Mouse (Mus musculus) forebrain, embryonic 13.5 days (tissue): ENCODE measurements around the gene Srpk2. TPM values are rescaled to one million over a fixed set of nuclear protein-coding genes. Genes with fewer than 3 reads are reported as not detected.
"Not testable (repeated sequence)": the region's sequence is repeated elsewhere in the genome, so short reads cannot be mapped to it uniquely, and the experiment has no call there.

ENCODE experiments used
- ATAC-seq: fragments of 200-750 bp; cut with Nextera tagmentation; 2 replicates; pipeline ENCODE4 v1.8.0; 2017
- H3K27ac ChIP-seq: fragments of 300-500 bp; sonication (generic); 2 replicates; pipeline ENCODE4 v1.5.1; 2015; ENCODE audit warnings: inconsistent platforms, mild to moderate bottlenecking, moderate library complexity
- H3K27me3 ChIP-seq: fragments of 300-500 bp; sonication (generic); 2 replicates; pipeline ENCODE4 v1.6.1; 2015; ENCODE audit warnings: mild to moderate bottlenecking, inconsistent platforms
- H3K36me3 ChIP-seq: fragments of 300-500 bp; sonication (generic); 2 replicates; pipeline ENCODE4 v1.6.1; 2015; ENCODE audit warnings: mild to moderate bottlenecking, inconsistent platforms; ENCODE audit not compliant: poor library complexity, severe bottlenecking
- H3K4me1 ChIP-seq: fragments of 300-500 bp; sonication (generic); 2 replicates; pipeline ENCODE4 v1.6.1; 2015; ENCODE audit warnings: inconsistent platforms
- H3K4me2 ChIP-seq: fragments of 300-500 bp; sonication (generic); 2 replicates; pipeline ENCODE4 v1.6.1; 2015; ENCODE audit warnings: inconsistent platforms, mild to moderate bottlenecking, moderate library complexity
- H3K4me3 ChIP-seq: fragments of 300-500 bp; sonication (generic); 2 replicates; pipeline ENCODE4 v1.5.1; 2015; ENCODE audit warnings: mild to moderate bottlenecking, inconsistent platforms
- H3K9ac ChIP-seq: fragments of 300-500 bp; sonication (generic); 2 replicates; pipeline ENCODE4 v1.6.1; 2015; ENCODE audit warnings: mild to moderate bottlenecking, inconsistent platforms
- H3K9me3 ChIP-seq: fragments of 300-500 bp; sonication (generic); replicated peaks from 2 replicates; pipeline ENCODE4 v1.6.1; 2016; ENCODE audit warnings: inconsistent platforms
- WGBS: fragments of 180-500 bp; shearing (Covaris S2); methylation state at CpG from one replicate; pipeline ENCODE4 v1.1.7; 2015; 5-methylcytosine and 5-hydroxymethylcytosine counted together
- polyA plus RNA-seq: library from polyadenylated mRNA; unstranded; fragments of >200 nt; fragmentation: Nextera tagmentation; extraction: Ambion mirVana; gene quantifications from 2 replicates; pipeline ENCODE4 v1.2.1, GENCODE M21; 2015

The Srpk2 gene
- polyA plus RNA-seq, 1 experiment from 2014 or later = 89.5 TPM

DNA sequence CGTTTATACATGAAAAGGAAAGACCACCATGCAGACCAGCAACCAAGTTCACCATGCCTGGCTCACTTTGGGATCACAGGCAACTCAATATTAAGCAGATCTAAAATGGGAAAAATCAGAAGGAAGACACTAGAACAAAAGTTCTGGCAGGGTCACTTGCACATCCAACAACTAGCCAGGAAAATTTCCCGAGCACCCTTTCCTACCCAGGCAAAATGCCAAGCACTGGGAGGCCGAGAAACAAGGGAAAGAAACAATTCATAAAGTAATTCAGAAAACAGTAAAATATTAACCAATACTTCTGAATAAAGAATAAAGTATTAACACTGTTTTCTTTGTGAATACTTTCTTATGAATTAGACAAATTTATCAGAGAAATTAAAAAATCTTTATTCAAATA is 85.2 kb downstream of the Srpk2 start:
- Histone ChIP-seq H3K36me3 (no peaks in the 10 kb centered on the region), H3K27ac (no peak overlapping the region), H3K27me3 (no peaks in the 10 kb centered on the region), H3K4me1 (peaks cover 21% of the 10 kb centered on the region; the same call in 1 of the 2 replicates), H3K9me3 (no peaks in the 10 kb centered on the region), H3K9ac (no peak overlapping the region), H3K4me2 (no peak overlapping the region), H3K4me3 (no peak overlapping the region)
- WGBS = 64% methylated on average over 3 of the region's 3 CpGs
- ATAC-seq = no peak

DNA sequence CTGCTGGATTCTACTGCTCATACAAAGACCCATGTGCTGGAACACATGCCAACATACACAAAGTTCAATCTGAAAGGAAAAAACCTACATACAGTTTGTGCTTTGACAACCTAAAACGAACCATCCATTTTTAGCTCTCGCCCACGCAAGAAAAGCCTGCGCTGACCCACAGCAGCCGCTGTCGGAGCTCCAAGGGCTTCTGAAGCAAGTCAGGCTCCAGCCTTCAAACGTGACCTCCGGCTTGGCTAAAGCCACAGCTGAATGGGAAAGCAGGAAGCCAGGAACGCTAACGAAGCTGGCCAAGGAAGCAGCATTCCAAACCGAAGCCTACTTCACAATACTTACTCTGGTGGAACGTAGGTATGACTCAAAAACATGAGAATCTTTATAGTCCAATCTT is 85.9 kb downstream of the Srpk2 start:
- Histone ChIP-seq H3K27me3 (no peaks in the 10 kb centered on the region), H3K27ac (no peak overlapping the region), H3K4me1 (peaks cover 21% of the 10 kb centered on the region; the same call in 1 of the 2 replicates), H3K4me2 (no peak overlapping the region), H3K9me3 (no peaks in the 10 kb centered on the region), H3K4me3 (no peak overlapping the region), H3K9ac (no peak overlapping the region), H3K36me3 (no peaks in the 10 kb centered on the region)
- no peak for ATAC-seq
- WGBS = 63% methylated on average over 12 of the region's 12 CpGs

DNA sequence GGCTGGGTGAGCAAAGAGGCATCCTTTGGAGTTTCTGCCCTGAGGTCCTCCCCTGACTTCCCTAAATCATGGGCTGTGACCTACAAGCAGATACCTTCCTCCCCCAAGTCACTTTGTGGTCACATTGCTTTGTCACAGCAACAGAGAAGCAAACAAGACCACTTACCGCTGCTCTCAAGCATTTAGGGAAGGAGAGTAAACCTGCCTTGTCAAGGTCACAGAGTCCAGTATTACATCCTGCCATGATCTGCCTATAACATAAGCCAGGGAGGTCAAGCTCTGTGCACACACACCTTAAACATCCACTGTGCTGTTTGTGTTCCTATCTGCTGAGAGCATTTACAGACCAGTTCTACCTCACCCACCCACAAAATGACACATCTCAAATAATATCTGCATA is 86.4 kb downstream of the Srpk2 start:
- no peak for ATAC-seq
- no peaks in the 10 kb centered on the region for H3K9me3 ChIP-seq

DNA sequence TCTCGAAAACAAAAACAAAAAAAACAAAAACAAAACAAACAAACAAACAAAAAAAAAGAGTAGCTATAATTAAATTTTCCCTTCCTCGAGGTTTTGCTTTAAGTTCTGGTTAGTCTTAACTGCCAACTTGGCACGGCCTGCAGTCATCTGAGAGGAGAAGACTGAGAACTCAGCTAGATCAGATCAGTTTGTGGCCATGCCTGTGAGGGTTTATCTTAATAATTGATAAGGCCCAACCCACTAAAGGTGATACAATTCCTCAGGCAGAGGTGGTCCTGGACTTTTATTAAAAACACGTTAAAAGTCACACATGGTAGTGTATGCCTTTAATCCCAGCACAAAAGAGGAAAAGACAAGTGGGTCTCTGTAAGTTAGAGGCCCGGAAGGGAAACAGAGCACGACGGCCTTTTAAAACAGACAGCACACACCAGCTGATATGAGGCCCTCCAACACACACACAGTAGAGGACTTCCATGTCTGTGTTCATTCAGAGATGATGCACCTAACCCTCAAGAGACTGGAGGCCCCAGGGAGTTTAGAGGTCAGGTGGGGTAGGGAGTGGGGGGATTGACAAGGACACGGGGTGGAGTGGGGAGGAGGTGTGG is 87.1 kb downstream of the Srpk2 start:
- no peak overlapping the region for H3K27ac ChIP-seq
- no peak for ATAC-seq

More for the DNA sequence above, 86.4 kb downstream of the Srpk2 start:
- Histone ChIP-seq H3K4me1 (peaks cover 21% of the 10 kb centered on the region; the same call in 1 of the 2 replicates), H3K36me3 (no peaks in the 10 kb centered on the region), H3K27me3 (no peaks in the 10 kb centered on the region), H3K27ac (no peak overlapping the region), H3K4me3 (no peak overlapping the region), H3K9ac (no peak overlapping the region), H3K4me2 (no peak overlapping the region)
- 86% methylated on average over 1 of the region's 1 CpGs for WGBS

DNA sequence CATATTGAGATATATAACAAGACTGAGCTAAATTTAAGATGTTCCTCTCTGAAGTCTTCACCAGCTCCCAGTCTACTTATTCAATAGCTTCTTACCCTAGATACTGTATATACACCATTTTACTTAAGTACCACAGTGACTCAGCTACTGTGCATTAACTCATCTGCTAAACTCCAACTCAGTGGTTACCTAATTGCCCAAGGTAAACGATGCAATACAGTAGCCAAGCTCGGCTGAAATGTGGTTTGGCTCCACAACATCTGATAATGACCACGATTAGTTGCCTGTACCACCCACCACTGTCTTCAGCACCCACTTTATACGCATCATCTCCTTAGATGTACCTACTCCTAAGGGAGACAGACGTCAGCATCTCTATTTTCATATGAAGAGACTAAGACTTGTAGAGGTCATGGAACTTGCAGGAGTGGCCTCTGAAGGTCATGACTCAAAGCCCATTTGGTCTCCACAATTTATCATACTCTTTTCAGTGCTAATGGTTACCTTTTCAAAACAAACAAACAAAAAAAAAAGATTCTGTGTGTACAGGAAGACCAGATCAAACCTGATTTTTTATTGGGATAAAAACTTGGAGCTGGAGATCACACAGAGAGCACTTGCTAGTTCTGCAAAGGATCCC is 88.0 kb downstream of the Srpk2 start:
- H3K9ac ChIP-seq = no peak overlapping the region
- H3K4me3 ChIP-seq = no peak overlapping the region
- H3K9me3 ChIP-seq = no peaks in the 10 kb centered on the region
- WGBS = 92% methylated on average over 5 of the region's 5 CpGs
- ATAC-seq = no peak
- no peaks in the 10 kb centered on the region for H3K36me3 ChIP-seq
- peaks cover 21% of the 10 kb centered on the region; the same call in 1 of the 2 replicates for H3K4me1 ChIP-seq
- no peak overlapping the region for H3K4me2 ChIP-seq
- no peak overlapping the region for H3K27ac ChIP-seq
- no peaks in the 10 kb centered on the region for H3K27me3 ChIP-seq

More for the DNA sequence above, 87.1 kb downstream of the Srpk2 start:
- peaks cover 21% of the 10 kb centered on the region; the same call in 1 of the 2 replicates for H3K4me1 ChIP-seq
- no peak overlapping the region for H3K4me3 ChIP-seq
- H3K36me3 ChIP-seq = no peaks in the 10 kb centered on the region
- H3K4me2 ChIP-seq = no peak overlapping the region
- no peaks in the 10 kb centered on the region for H3K27me3 ChIP-seq
- no peaks in the 10 kb centered on the region for H3K9me3 ChIP-seq
- WGBS = 84% methylated on average over 8 of the region's 8 CpGs
- H3K9ac ChIP-seq = no peak overlapping the region

DNA sequence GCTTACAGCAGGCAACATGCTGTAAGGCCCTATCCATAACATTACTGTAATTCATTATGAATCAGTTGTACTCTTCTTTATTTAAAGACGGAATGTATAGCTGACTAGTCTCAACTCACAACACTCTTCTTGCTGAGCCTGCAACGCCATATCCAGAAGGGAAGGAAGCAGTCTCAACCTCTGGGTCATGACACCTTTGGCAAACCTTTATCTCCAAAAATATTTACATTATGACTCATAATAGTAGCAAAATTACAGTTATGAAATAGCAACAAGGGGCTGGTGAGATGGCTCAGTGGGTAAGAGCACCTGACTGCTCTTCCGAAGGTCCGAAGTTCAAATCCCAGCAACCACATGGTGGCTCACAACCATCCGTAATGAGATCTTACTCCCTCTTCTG is 94.1 kb downstream of the Srpk2 start:
- WGBS = 95% methylated on average over 5 of the region's 5 CpGs
- H3K27ac ChIP-seq, ATAC-seq, H3K4me3 ChIP-seq, H3K36me3 ChIP-seq, H3K9me3 ChIP-seq, H3K4me1 ChIP-seq, H3K4me2 ChIP-seq, H3K9ac ChIP-seq, H3K27me3 ChIP-seq: not testable (repeated sequence)

DNA sequence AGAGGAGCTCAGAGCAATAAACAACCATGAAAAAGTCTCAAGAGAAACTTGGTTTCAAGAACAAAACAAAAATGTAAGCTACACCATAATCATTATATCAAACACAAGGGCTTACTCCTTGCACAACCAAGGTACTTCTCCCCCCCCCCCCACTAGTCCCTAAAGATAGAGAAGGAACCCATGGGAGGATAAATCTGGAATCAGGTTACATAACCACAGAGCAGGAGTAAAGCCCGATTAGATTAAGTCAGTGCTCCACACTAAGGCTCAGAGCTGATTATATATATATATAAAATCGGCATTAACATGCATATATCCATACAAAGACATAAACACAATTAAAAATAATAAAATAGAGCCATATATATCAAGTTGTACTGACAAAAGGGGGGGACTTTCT is 96.8 kb downstream of the Srpk2 start:
- no peak overlapping the region for H3K4me3 ChIP-seq
- no peaks in the 10 kb centered on the region for H3K4me1 ChIP-seq
- H3K36me3 ChIP-seq = no peaks in the 10 kb centered on the region
- no peaks in the 10 kb centered on the region for H3K27me3 ChIP-seq
- H3K9ac ChIP-seq = no peak overlapping the region
- H3K4me2 ChIP-seq = no peak overlapping the region
- no peak for ATAC-seq
- WGBS = 86% methylated on average over 2 of the region's 2 CpGs
- no peak overlapping the region for H3K27ac ChIP-seq
- no peaks in the 10 kb centered on the region for H3K9me3 ChIP-seq

DNA sequence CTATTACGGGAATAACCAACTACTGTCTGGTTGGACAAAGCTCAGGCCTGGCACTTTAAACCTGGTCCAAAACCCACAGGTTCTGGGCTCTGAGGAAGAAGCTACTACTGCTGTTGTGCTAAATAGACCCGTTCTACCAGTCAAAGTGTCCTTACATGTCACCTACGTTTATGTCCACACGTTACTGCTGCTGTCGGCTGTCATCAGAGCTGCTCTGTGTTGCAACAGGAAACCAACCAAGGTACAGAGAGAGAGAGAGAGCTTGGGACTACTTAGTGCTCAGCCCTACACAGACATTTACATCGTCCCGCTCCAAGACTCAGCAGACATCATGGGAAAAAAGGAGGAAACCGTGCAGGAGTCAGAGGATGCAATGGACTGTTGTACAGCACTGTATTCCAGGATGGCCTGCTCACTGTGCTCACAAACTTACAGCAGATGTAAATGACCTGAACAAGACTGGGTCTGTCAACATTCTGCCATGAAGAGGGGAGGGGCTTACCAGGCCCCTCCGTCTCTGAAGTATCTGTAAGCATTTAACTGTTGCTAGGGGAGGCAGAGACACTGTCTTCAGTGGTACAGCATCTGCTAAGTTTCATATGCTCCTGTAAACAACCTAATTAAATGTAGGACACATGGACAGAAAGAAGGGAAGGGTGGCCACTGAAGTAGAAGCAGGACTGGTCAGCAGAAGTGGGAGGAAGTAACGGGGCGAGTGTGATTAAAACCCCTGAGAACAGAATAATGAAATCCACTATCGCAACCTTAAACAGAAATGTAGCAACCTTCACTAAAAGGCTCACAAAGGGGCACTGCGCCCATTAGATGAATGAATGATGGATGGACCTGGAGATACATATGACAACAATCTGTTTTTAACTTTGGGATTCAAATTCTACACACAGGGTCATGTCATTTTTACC is 97.6 kb downstream of the Srpk2 start:
- H3K9ac ChIP-seq = no peak overlapping the region
- no peak overlapping the region for H3K4me2 ChIP-seq
- no peak overlapping the region for H3K27ac ChIP-seq
- H3K27me3 ChIP-seq = no peaks in the 10 kb centered on the region
- no peak overlapping the region for H3K4me3 ChIP-seq
- ATAC-seq = no peak
- WGBS = 92% methylated on average over 13 of the region's 13 CpGs
- no peaks in the 10 kb centered on the region for H3K4me1 ChIP-seq
- no peaks in the 10 kb centered on the region for H3K9me3 ChIP-seq
- no peaks in the 10 kb centered on the region for H3K36me3 ChIP-seq

DNA sequence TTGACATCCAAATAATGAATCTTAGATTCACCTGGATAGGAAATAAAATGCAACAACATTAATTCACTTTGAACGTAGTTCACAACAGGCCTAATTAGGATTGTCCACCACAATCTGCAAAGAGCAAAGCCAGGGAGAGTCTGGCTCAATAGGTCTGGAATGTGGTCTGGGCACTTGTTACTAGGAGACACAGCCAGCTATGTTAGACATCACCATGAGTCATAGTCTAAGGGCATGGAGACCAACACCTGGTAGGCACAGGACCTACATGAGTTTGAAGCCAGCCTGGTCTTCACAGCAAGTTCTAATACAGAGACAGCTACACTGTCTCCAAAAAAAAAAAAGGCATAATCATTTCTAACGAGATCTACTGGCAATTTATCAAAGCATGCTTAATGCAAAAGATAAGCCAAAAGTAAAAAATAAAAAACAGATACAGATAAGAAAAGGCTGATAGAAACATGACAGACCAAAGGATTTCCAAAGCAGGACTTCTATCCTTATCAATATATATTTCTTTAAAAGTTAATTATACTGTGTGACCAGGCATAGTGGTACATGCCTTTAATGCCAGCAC is 102.8 kb downstream of the Srpk2 start:
- no peak overlapping the region for H3K4me3 ChIP-seq
- ATAC-seq = no peak
- H3K27me3 ChIP-seq = no peaks in the 10 kb centered on the region
- H3K4me1 ChIP-seq = peaks cover 29% of the 10 kb centered on the region
- no peaks in the 10 kb centered on the region for H3K36me3 ChIP-seq
- H3K4me2 ChIP-seq = no peak overlapping the region
- 67% methylated on average over 2 of the region's 2 CpGs for WGBS
- H3K9ac ChIP-seq = no peak overlapping the region
- no peaks in the 10 kb centered on the region for H3K9me3 ChIP-seq
- H3K27ac ChIP-seq = no peak overlapping the region

DNA sequence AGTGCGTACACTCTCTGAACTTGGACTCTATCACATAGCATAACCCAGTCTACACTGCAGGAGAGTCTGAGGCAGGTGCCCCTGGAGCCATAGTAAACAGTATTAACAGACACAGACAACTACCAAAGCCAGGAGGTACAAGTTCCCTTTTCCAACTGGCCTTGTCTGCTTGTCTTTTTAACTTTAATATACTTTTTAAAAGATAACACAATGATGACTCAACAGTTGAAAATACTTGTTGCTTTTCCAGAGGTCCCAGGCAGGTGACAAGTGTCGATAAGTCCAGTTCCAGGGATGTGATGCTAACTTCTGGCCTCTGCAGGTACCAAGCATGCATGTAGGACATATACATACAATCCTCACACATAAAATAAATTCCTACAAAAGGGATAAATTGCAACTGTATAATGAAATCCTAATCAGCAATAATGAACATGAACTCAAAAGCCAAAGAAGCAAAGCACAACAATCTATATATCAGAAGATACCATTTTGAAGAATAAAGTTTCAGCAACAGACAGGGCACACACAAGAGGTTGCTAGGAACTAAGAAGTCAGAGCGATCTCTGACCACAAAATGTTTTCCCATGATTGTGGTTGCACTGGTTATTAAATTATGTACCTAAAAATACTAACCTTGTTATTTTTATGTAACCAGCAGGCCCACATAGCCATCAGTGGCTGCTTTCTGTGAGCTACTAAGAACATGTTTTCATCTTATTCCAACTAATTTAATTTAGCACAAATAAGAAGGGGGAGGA is 105.1 kb downstream of the Srpk2 start:
- Histone ChIP-seq H3K27ac (no peak overlapping the region), H3K9me3 (no peaks in the 10 kb centered on the region), H3K27me3 (no peaks in the 10 kb centered on the region), H3K4me1 (peaks cover 30% of the 10 kb centered on the region), H3K9ac (no peak overlapping the region), H3K4me3 (no peak overlapping the region), H3K36me3 (no peaks in the 10 kb centered on the region), H3K4me2 (no peak overlapping the region)
- WGBS = 95% methylated on average over 3 of the region's 3 CpGs
- no peak for ATAC-seq

DNA sequence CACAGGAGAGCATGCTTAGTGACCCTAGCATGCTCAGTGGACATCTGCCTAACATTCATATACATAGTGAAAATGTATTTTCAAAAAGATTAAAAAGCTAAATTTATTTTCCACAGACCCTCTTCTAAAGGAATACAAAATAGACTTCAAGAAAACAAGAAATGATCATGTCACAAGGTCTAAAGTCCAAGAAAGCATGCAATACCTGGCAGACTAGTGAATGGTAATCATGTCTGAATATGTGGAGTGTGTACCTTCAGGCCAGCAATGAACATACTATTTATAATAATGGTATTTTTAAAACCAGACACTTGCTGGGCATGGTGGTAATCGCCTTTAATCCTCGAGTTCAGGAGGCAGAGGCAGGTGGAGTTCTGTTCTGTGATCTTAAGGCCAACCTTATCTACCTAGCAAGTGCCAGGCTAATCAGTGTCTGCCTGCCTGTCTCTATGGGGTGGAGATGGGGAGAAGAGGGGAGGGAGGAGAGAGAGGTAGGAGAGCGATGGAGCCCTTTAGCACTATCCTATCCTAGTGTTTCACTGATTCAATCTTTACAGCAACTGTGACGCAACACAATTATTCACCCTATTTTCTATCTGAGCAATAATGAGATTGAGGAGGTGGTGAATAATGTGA is 106.0 kb downstream of the Srpk2 start:
- no peak overlapping the region for H3K9ac ChIP-seq
- WGBS = 81% methylated on average over 4 of the region's 4 CpGs

More for the DNA sequence above, 106.0 kb downstream of the Srpk2 start:
- Histone ChIP-seq H3K27me3 (no peaks in the 10 kb centered on the region), H3K9me3 (no peaks in the 10 kb centered on the region), H3K4me2 (no peak overlapping the region), H3K4me1 (peaks cover 30% of the 10 kb centered on the region), H3K4me3 (no peak overlapping the region), H3K27ac (peak overlapping the region; percentile 41; the same call in 1 of the 2 replicates), H3K36me3 (0 out of 2 replicates have a peak, but pooled peaks cover 3% of the 10 kb centered on the region)
- no peak for ATAC-seq
